Mouse (Mus musculus) MEL (cell line): Measurements from ENCODE around the gene Rpgrip1l. TPM values are rescaled to one million over a fixed set of nuclear protein-coding genes. Genes with fewer than 3 reads are reported as not detected.

Experiments
- DNase-seq: peaks from one replicate; pipeline ENCODE4 v3.0.0; 2011; ENCODE audit warnings: low read depth, low spot score
- H3K27ac ChIP-seq: 2 replicates; pipeline ENCODE4 v1.5.1; 2012; ENCODE audit warnings: low read depth, mild to moderate bottlenecking, control low read depth, low read length, moderate library complexity; ENCODE audit not compliant: control insufficient read depth
- H3K27me3 ChIP-seq, 2 experiments: fragments of 150-350 bp in 1 of 2; sonication (generic) in 1 of 2; 2 replicates each; pipeline ENCODE4 v1.6.1; 2012; ENCODE audit warnings: low read length in 2 of 2, mild to moderate bottlenecking in 2 of 2, improper control_type of control experiment in 1 of 2, moderate library complexity in 1 of 2; ENCODE audit not compliant: insufficient read depth in 2 of 2, control insufficient read depth in 1 of 2
- H3K36me3 ChIP-seq, 2 experiments: 2 replicates each; pipeline ENCODE4 v1.6.1; 2012 to 2014; ENCODE audit warnings: low read length in 2 of 2, improper control_type of control experiment in 1 of 2, inconsistent platforms in 1 of 2, mild to moderate bottlenecking in 1 of 2; ENCODE audit not compliant: insufficient read depth in 2 of 2, control insufficient read depth in 1 of 2
- H3K4me1 ChIP-seq, 2 experiments: fragments of 150-350 bp in 1 of 2; sonication (generic) in 1 of 2; 2 replicates each; pipeline ENCODE4 v1.6.1; 2012; ENCODE audit warnings: low read length in 2 of 2, improper control_type of control experiment in 1 of 2, mild to moderate bottlenecking in 1 of 2; ENCODE audit not compliant: insufficient read depth in 2 of 2, control insufficient read depth in 1 of 2
- H3K4me3 ChIP-seq, 2 experiments: fragments of 150-350 bp in 1 of 2; sonication (generic) in 1 of 2; 2 replicates each; pipeline ENCODE4 v1.5.1; 2012; ENCODE audit warnings: low read depth in 2 of 2, low read length in 2 of 2, mild to moderate bottlenecking in 2 of 2, moderate library complexity in 2 of 2, control low read depth in 1 of 2, improper control_type of control experiment in 1 of 2; ENCODE audit not compliant: control insufficient read depth in 1 of 2, insufficient read depth in 1 of 2
- H3K79me2 ChIP-seq: 2 replicates; pipeline ENCODE4 v1.6.1; 2012; ENCODE audit warnings: mild to moderate bottlenecking, low read length, moderate library complexity; ENCODE audit not compliant: control insufficient read depth, poor library complexity, insufficient read depth
- H3K9ac ChIP-seq: 2 replicates; pipeline ENCODE4 v1.6.1; 2012; ENCODE audit warnings: low read depth, mild to moderate bottlenecking, control low read depth, low read length, moderate library complexity; ENCODE audit not compliant: control insufficient read depth, poor library complexity, severe bottlenecking
- H3K9me3 ChIP-seq: fragments of 150-350 bp; sonication (generic); replicated peaks from 2 replicates; pipeline ENCODE4 v1.6.1; 2012; ENCODE audit warnings: mild to moderate bottlenecking, low read length, improper control_type of control experiment, moderate library complexity; ENCODE audit not compliant: insufficient read depth
- BHLHE40 ChIP-seq: IDR thresholded peaks from 2 replicates; pipeline ENCODE4 v1.6.1; 2012; ENCODE audit warnings: low read depth, mild to moderate bottlenecking, inconsistent platforms, low read length, improper control_type of control experiment, borderline replicate concordance
- CHD2 ChIP-seq: IDR thresholded peaks from 2 replicates; pipeline ENCODE4 v1.6.1; 2011; ENCODE audit warnings: low read length, improper control_type of control experiment
- CTCF ChIP-seq, 3 experiments: IDR thresholded peaks in 2 of 3; conservative IDR thresholded peaks in 1 of 3; 2 replicates each; pipeline ENCODE4 v1.5.1; 2011 to 2012; ENCODE audit warnings: low read length in 3 of 3, low read depth in 2 of 3, mild to moderate bottlenecking in 2 of 3, improper control_type of control experiment in 1 of 3, inconsistent platforms in 1 of 3, mixed read lengths in 1 of 3, moderate library complexity in 1 of 3; ENCODE audit not compliant: control insufficient read depth in 1 of 3, insufficient read depth in 1 of 3, poor library complexity in 1 of 3, severe bottlenecking in 1 of 3
- EP300 ChIP-seq, 2 experiments: IDR thresholded peaks; 2 replicates each; pipeline ENCODE4 v1.6.1; 2011; ENCODE audit warnings: improper control_type of control experiment in 2 of 2, low read length in 2 of 2, low read depth in 1 of 2, mild to moderate bottlenecking in 1 of 2
- ETS1 ChIP-seq: IDR thresholded peaks from 2 replicates; pipeline ENCODE4 v1.6.1; 2012; ENCODE audit warnings: low read depth, mild to moderate bottlenecking, inconsistent platforms, low read length, improper control_type of control experiment, moderate library complexity
- HCFC1 ChIP-seq: IDR thresholded peaks from 2 replicates; pipeline ENCODE4 v1.6.1; 2012; ENCODE audit warnings: low read depth, mild to moderate bottlenecking, inconsistent platforms, low read length, improper control_type of control experiment, moderate library complexity
- JUND ChIP-seq: IDR thresholded peaks from 2 replicates; pipeline ENCODE4 v1.6.1; 2011; ENCODE audit warnings: low read depth, mild to moderate bottlenecking, improper control_type of control experiment, low read length
- MAFK ChIP-seq: IDR thresholded peaks from 2 replicates; pipeline ENCODE4 v1.6.1; 2011; ENCODE audit warnings: low read depth, mild to moderate bottlenecking, low read length, improper control_type of control experiment, borderline replicate concordance
- MAX ChIP-seq: IDR thresholded peaks from 2 replicates; pipeline ENCODE4 v1.6.1; 2011; ENCODE audit warnings: low read length, improper control_type of control experiment
- MYB ChIP-seq: IDR thresholded peaks from 2 replicates; pipeline ENCODE4 v1.6.1; 2011; ENCODE audit warnings: mild to moderate bottlenecking, low read depth, low read length, improper control_type of control experiment
- MYC ChIP-seq: IDR thresholded peaks from 2 replicates; pipeline ENCODE4 v1.6.1; 2011; ENCODE audit warnings: low read depth, mild to moderate bottlenecking, low read length, improper control_type of control experiment, moderate library complexity
- NELFE ChIP-seq: IDR thresholded peaks from 2 replicates; pipeline ENCODE4 v1.6.1; 2011; ENCODE audit warnings: low read depth, low read length, improper control_type of control experiment
- NRF1 ChIP-seq: IDR thresholded peaks from 2 replicates; pipeline ENCODE4 v1.6.1; 2014; ENCODE audit warnings: low read depth, mild to moderate bottlenecking, inconsistent platforms, low read length, improper control_type of control experiment, moderate library complexity; ENCODE audit not compliant: poor library complexity, insufficient read depth, severe bottlenecking
- POLR2AphosphoS5 ChIP-seq: IDR thresholded peaks from 2 replicates; pipeline ENCODE4 v1.6.1; 2012; ENCODE audit warnings: low read depth, borderline replicate concordance, mild to moderate bottlenecking, inconsistent platforms, low read length, moderate library complexity, mixed read lengths
- TBP ChIP-seq: IDR thresholded peaks from 2 replicates; pipeline ENCODE4 v1.8.0; 2011; ENCODE audit warnings: low read depth, low read length, improper control_type of control experiment
- ZKSCAN1 ChIP-seq: IDR thresholded peaks from 2 replicates; pipeline ENCODE4 v1.6.1; 2012; ENCODE audit warnings: low read depth, mild to moderate bottlenecking, inconsistent platforms, low read length, improper control_type of control experiment, moderate library complexity
- ZMIZ1 ChIP-seq: IDR thresholded peaks from 2 replicates; pipeline ENCODE4 v1.6.1; 2012; ENCODE audit warnings: low read depth, mild to moderate bottlenecking, inconsistent platforms, low read length, improper control_type of control experiment, moderate library complexity
- polyA plus RNA-seq, 2 experiments: library from polyadenylated mRNA; stranded (reverse) in 1 of 2; unstranded in 1 of 2; fragments of >175 nt in 1 of 2; fragments of >200 nt in 1 of 2; gene quantifications; 2 replicates each; pipeline versions ENCODE4 v1.2.1 to v1.2.4; 2012; ENCODE audit warnings: low replicate concordance in 2 of 2, low read depth in 1 of 2; ENCODE audit not compliant: insufficient read length in 2 of 2, insufficient read depth in 1 of 2, missing spikeins in 1 of 2
- total RNA-seq: library from RNA; depleted of rRNA; stranded (reverse); fragments of 300-350 nt; gene quantifications from 2 replicates; pipeline ENCODE4 v1.2.3, GENCODE M21; 2012

The Rpgrip1l gene
- total and polyA plus RNA-seq, 3 experiments: 2.9 to 3.9 TPM; not detected in 1

GRCm38 (mm10) chr8:91227421-91227841 lies 85.6 kb downstream of the Rpgrip1l start (continued):
- TF ChIP-seq ZMIZ1: no peak
- no peak for TF ChIP-seq POLR2AphosphoS5
- no peak for TF ChIP-seq MYB
- TF ChIP-seq MAFK: no peak

DNA sequence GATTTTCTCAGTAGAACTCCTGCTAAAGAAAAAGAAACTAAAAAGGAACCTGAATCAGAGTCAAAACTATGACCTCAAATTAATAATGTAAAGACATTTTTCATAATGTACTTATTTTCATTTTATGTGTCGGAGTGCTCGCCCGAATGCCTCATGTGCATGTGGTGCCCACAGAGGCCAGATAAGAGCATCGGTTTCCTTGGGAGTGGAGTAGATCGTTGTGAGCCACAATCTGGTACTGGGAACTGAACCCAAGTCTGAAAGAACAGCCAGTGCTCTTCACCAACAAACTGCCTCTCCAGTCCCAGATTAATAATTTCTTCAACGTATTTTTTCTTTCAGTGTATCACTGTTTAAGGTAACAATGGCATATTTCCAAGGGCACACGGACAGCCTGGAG lies 88.8 kb downstream of the Rpgrip1l start:
- TF ChIP-seq EP300 (IDR thresholded peaks at IDR 0.05; ENCODE audit: low read depth in 1 of 2, low read length in 2 of 2) (0 out of 4 replicates have a peak, but pooled peaks of 1 of the 2 experiments have one; percentile 6), ZKSCAN1 (no peak)
- H3K36me3 ChIP-seq: peaks cover 0 to 4% of the 10 kb centered on the region in 2 experiments; a peak in 2 of 4 replicates
- no peaks in the 10 kb centered on the region for H3K27me3 ChIP-seq
- no peaks in the 10 kb centered on the region for H3K79me2 ChIP-seq
- H3K27ac ChIP-seq: no peak overlapping the region
- peak; percentile 29 for DNase-seq
- H3K4me3 ChIP-seq: no peak overlapping the region
- peaks cover 0 to 12% of the 10 kb centered on the region in 2 experiments; a peak in 2 of 4 replicates for H3K4me1 ChIP-seq
- no peaks in the 10 kb centered on the region for H3K9me3 ChIP-seq
- no peak overlapping the region for H3K9ac ChIP-seq

GRCm38 (mm10) chr8:91221841-91222240 lies 91.2 kb downstream of the Rpgrip1l start:
- no peak for DNase-seq
- no peak overlapping the region for H3K27ac ChIP-seq
- H3K4me3 ChIP-seq: no peak overlapping the region
- no peaks in the 10 kb centered on the region for H3K79me2 ChIP-seq
- peaks cover 0 to 4% of the 10 kb centered on the region in 2 experiments; a peak in 1 of 4 replicates for H3K4me1 ChIP-seq
- no peak overlapping the region for H3K9ac ChIP-seq
- TF ChIP-seq JUND (no peak), NRF1 (no peak), ETS1 (no peak), EP300 (IDR thresholded peaks at IDR 0.05; ENCODE audit: low read depth in 1 of 2, low read length in 2 of 2) (no peak), MAX (no peak), CHD2 (no peak), MYC (no peak)
- no peaks in the 10 kb centered on the region for H3K27me3 ChIP-seq
- no peaks in the 10 kb centered on the region; a peak in 1 of 4 replicates for H3K36me3 ChIP-seq
- H3K9me3 ChIP-seq: no peaks in the 10 kb centered on the region

DNA sequence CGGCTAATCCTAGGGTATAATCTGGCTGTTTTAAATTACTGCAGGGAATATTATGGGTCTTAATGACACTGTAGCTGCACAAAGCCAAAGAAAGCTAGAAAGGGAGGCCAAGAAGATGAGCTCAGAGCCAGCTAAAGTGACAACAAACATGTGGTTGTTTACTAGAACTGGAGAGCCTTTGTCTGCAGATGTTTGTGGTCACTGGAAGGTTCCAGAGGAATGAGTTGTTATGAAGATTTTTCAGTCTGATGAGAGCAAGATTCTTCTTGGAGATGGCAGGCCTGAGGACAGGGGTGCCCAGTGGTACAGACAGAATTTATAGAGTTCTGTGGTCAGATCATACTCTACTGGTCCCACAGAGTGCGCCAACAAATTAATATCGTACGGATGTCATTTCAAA lies 94.8 kb downstream of the Rpgrip1l start:
- no peak for DNase-seq
- H3K27ac ChIP-seq: no peak overlapping the region
- H3K36me3 ChIP-seq: no peaks in the 10 kb centered on the region
- TF ChIP-seq CTCF (IDR thresholded peaks at IDR 0.05 in 2 of 3, conservative IDR thresholded peaks at IDR 0.05 in 1 of 3; ENCODE audit: control insufficient read depth in 1 of 3, insufficient read depth in 1 of 3, low read depth in 2 of 3, low read length in 3 of 3, poor library complexity in 1 of 3, severe bottlenecking in 1 of 3) (no peak), ETS1 (no peak), MAFK (no peak), BHLHE40 (no peak), MYB (no peak), NRF1 (no peak), NELFE (no peak), HCFC1 (no peak), TBP (no peak)
- H3K9ac ChIP-seq: no peak overlapping the region
- H3K4me3 ChIP-seq: no peak overlapping the region
- H3K4me1 ChIP-seq: no peaks in the 10 kb centered on the region
- H3K9me3 ChIP-seq: no peaks in the 10 kb centered on the region
- no peaks in the 10 kb centered on the region for H3K79me2 ChIP-seq
- H3K27me3 ChIP-seq: no peaks in the 10 kb centered on the region
